Mouse (Mus musculus) kidney, adult 9 months (tissue): ENCODE measurements at regions not wholly inside any gene's neighbourhood (a gene's known extent, or its start where the extent isn't known, plus 50 kb on each side); places are given as distances from the start of the nearest gene placed in this dataset.

Source experiments
- DNase-seq: peaks from one replicate; pipeline ENCODE4 v3.0.0; 2022

DNA sequence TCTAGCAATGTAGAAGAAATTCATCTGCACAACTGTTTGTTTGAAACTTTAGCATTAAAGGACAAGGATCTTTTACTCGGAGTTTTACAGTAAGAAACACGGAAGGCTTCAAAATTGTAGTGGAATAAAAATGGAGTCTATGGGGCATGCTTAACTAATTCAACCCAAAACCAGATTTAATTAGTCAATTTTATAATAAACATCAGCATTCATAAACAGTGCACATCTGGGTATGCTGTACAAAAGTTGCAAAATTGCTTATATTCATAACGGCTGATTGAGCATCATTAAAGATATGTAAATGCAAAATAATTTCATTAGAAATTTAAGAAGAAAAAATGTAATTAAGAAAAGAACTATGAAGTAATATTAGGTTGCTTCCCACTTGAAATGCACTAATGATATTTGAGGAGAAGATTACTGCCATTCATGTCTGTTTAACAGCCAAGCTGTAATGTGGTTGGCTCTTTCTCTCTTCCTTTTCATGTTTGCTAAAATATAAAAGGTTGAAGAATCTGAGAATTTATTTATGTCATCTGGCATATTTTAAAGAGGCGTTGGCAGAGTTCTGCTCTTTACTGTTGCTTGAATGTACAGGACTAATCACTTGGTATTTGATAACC lies 1037.3 kb downstream of the Fam181b start:
- no peak for DNase-seq

DNA sequence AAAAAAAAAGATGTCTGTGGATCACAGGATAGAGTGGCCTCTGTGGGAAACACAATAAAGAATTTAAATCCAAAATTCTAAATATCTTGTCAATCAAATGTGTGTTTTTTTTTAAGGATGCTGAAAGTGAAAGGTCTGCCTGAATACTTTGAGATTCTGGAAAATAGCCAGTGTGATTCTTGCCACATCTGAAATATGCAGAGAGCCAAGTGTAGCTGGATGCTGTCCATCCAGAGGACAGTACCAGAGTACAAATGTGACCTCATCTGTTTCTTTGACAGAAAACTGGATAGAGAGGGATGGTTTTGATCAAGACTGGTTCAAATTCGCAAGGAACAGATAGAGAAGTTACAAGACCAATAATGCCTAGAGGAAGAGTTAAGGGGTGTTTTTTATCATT lies 1044.1 kb downstream of the Fam181b start:
- no peak for DNase-seq

DNA sequence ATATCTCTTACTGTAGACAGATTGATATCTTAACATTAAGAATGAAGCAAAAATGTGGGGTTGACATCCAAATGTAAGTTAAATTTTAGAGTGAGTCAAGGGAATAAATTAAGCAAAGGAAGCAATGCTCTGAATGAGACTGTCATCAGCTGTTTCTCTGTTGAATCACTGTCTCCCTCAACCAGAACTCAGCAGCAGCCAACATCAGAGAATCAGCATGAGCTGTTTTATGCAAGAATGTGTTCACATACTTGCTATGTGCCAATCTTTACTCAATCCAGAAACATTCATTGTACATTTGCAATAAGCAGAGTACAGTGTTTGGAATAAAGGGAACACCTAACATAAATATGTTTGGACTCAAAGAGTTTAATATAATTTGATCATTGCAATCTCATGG lies 1074.6 kb downstream of the Fam181b start:
- DNase-seq: no peak

DNA sequence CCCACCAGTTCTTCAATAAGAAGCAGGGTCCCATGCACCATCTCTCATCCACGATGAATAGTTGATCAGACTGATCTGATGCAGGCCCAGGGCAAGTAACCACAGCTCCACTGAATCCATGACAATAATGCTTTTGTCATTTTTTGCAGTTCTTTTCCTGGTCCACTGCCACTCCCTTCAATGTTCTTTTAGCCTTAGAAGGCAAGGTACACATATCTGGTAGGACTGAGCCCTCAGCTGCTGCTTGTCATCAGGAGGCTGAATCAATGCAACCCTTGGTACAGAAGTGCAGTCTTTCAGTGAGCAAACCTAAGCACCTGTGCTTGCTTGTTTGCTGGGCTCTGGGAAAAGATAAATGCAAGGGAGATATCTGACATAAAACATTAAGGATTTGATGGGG lies 1075.8 kb downstream of the Fam181b start:
- no peak for DNase-seq

DNA sequence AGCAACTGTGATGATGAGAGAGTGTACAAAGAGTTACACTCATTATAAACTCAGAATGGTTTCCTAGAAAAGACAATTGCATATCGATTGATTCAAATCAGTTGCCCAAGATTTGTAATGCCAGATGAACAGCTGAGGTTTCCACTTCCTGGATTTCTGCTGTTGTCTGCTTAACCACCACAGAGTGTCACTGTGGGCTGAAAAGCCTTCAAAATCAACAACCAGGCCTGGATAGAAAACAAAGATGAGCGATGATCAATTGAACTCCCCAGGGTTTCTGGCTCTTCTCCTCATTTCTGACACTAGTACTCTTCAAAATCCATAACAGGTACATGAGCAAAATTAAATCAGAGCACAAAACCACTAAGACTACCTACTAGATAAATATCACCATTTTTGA lies 1100.4 kb downstream of the Fam181b start:
- DNase-seq: no peak

DNA sequence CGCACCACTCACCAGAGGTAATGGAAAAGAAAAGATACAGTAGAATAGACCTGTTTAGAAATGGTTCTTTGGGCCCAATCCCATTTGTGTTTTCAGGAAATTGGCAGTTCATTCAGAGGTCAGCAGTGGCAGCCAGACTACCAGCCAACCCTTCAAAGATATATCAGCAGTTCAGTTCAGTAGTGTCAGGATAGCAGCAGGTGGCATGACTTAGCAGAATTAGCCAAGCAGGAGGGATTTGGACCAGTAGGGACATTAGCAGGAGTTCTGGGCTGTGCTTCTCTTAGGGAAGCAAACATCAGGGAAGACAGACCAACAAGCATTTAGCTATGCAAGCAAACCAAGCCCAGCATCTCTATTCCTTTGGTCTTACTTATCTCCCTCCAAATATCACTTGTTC lies 1132.7 kb downstream of the Fam181b start:
- DNase-seq: no peak

DNA sequence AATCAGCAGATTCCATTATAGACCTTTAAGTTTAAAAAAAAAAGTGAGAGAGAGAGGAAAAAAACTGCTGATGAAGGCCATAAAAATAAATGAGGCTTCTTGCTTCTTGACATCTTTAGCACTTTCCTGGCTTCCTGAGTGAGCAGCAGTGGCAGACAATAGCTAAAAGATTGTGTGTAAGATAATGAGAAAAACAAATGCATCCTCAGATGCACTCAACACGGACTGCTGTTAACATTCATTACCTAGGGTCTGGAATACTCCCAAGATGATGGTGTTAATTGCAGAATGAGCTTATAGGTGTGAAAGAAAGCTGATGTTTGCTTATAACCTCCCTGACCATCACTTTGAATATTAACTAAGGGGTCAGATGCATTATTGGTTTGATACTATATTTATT lies 1147.8 kb downstream of the Fam181b start:
- DNase-seq: no peak

DNA sequence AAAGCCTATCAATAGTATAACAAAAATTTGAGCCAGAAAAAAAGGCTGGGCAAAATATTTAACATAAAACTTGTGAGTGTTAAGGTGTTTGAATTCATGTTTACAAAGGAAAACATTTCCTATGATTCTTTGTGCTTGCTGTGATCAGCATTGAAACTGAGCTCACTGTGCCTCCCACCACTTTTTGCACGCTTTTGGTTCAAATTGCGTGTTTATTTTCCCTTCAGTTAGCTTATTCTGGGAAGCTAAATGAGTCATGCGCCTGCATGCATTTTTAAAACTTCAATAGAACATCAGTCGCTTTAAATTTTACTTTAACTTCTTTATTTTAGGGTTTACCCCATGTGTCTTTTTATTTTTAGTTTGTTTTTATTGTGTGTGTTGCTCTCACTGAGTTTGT lies 1154.0 kb downstream of the Fam181b start:
- DNase-seq: no peak

DNA sequence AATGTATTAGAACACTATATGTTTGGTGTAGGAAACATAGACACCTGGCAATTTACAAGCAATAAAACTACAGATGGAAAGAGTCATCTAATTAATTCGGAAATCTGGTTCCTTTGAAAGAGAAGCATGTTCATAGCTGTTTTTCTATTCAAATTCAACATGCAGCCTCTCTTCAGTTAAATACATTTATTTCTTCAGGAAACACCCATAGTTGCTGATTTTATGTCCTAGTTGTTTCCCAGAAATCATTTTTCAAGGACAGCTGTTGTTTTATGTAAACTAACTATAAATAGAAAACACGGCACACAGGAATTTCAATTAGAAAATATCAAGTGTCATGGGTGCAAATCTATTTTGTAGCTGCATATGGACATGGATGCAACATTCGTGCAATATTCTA lies 1169.8 kb downstream of the Fam181b start:
- no peak for DNase-seq

DNA sequence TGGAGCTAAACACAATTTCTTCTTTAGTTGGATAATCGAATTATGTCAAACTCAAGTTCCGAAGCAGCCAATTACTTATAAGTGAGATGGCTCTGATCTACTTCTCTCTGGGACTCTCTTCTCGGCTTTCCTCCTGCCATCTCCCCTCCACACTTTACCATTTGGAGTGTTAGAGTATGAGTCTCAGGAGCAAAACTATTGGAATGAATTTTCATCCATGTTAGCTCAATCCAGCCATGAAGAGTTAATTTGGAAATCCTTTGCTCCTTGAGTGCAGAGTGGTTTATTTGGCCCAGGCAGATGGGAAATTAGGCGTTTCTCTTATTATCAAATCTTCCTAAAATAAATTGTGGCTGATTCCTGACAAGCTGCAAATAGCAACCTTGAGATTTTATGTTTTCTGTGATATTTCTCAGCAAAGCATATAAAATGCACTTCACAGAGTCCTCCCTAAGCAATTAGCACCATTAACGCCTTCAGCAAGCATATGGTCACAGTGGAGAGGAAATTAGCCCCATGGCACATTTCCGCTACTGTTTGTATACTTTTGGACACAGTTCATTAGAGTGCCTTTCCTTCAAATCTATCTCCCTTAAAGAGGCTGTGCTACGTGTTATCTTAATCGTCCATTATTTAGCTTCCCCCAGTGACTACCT lies 1189.1 kb downstream of the Fam181b start:
- no peak for DNase-seq

DNA sequence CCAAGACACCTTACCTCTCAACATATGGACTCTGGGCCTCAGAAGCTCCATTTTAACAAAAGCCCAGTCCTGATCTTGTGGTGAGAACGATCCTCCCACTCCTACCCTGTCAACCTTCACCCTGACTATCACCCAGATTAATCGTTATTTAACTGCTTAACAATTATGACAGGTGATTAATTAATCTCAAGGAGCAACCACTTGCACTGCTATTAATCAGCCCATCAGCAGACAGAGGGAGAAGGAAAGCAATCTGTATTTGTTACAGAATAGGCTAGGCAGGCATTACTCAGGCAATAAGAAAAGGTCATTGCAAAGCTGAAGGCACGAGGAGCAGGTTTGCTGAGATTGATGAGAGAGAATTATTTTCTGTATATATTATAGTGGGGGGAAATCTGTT lies 1201.9 kb downstream of the Fam181b start:
- no peak for DNase-seq

DNA sequence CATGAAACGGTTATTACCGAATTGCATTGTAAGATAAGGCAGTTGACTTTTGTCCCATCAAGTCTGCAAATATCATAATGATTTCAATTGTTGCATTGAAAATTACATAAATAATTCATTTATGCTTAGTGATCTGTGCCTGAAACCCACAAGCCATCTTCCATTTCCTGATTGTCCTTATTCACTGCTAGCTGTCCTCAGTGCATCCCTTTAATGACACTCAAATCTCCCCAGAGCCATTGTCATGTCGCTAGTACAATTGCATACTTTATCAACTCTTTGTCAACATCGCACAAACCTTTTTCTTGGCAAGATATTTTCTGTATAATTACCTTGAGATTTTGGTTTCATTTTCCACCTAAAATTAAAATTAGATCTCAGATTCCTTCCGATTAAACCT lies 1202.3 kb downstream of the Fam181b start:
- no peak for DNase-seq

DNA sequence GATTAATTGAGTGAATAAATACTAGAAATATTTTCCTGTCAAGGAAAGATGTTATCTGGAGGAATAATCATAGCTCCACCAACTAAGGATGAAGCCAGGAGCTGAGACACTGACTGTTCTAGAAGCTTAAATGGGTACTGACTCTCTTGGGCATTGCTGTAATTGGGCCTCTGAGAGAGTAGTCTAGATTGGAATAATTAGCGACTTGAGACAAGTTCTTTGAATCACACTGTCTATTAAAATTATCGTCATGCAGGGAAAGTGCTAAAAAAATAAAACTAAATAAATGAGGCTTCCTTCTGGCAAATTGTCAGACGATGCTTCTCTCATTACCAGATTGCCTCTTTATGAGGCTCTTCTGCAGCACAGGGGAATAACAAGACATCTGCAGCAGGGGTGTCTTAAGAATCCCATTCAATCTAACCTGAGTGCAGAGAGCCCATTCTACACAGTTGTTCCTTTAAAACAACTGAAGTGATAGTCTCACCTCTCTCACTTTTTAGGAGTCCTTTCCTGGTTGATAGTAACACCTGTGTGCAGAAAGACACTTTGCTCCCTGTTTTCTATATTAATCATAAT lies 1203.5 kb downstream of the Fam181b start:
- no peak for DNase-seq

DNA sequence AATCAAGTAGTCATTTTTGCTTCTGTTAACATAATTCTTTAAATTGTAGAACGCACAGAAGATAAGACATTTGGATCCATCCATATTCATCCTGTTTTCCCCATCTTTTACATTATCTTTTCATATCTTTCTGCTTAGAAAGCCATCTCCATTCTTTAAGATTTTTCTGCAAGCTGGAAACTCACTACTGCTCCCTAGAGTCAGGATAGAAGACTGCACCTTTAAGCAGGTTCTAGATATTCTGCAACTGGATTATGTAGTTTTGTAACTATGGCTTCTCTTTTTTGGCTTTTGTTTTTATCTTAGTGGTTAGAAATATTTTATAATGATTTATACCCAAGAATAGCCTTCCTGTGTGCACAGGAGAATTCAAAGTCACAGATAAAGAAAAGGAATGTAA lies 1225.9 kb downstream of the Fam181b start:
- DNase-seq: no peak

DNA sequence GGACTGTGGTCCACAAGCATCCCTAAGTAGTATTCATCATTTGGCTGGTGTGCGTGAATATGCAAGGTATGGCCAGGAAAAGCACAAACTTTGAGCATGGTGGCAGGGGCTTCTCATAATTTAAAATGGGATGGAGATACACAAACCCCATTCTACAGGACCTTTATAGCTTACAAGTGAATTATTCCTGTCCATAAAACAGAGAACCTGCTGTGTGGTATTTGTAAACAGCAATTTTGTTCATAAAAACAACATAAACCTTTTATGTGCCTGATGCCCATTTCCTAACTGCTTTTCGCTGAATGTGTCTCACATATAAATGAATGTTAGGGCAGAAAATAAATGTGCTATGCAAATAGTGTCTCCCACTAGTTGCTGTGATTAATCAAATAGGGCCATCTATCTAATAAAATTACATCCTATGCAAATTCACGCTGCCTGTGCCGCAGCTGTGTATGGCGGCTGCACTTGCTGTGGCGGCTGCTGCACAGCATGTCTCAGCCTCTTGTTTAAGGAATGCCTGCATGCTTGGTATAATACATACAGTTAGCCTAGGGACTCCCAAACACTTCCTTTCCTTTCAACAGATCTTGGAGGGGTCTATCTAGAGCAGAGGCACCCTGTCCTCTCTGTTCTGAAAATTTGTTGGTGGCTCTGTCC lies 1235.4 kb downstream of the Fam181b start:
- no peak for DNase-seq

DNA sequence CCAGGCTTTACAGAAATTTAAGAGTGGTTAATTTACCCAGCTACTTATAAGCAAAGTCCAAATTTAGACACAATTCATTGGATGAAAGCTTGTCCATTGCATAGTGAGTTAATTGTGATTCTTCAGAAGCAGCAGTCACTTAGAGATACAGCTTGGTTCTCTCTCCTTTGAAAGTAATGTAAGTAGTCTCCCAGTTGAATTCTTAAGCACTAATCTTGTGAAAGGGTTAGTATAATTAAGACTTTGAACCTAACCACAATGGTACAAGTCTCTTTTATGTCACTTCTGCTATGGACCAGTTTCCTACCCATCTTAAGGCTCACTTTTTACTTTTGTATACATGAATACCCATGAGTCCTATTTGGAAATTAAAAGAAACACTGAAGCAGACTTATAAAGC lies 1252.9 kb downstream of the Fam181b start:
- peak; percentile 0 for DNase-seq
